Mouse (Mus musculus) MEL (cell line): ENCODE data around the gene Tlk2. TPM values are rescaled to one million over a fixed set of nuclear protein-coding genes. Genes with fewer than 3 reads are reported as not detected.

ENCODE experiments used
- DNase-seq: peaks from one replicate; pipeline ENCODE4 v3.0.0; 2011; ENCODE audit warnings: low read depth, low spot score
- H3K27ac ChIP-seq: 2 replicates; pipeline ENCODE4 v1.5.1; 2012; ENCODE audit warnings: low read depth, mild to moderate bottlenecking, control low read depth, low read length, moderate library complexity; ENCODE audit not compliant: control insufficient read depth
- H3K27me3 ChIP-seq, 2 experiments: fragments of 150-350 bp in 1 of 2; sonication (generic) in 1 of 2; 2 replicates each; pipeline ENCODE4 v1.6.1; 2012; ENCODE audit warnings: low read length in 2 of 2, mild to moderate bottlenecking in 2 of 2, improper control_type of control experiment in 1 of 2, moderate library complexity in 1 of 2; ENCODE audit not compliant: insufficient read depth in 2 of 2, control insufficient read depth in 1 of 2
- H3K36me3 ChIP-seq, 2 experiments: 2 replicates each; pipeline ENCODE4 v1.6.1; 2012 to 2014; ENCODE audit warnings: low read length in 2 of 2, improper control_type of control experiment in 1 of 2, inconsistent platforms in 1 of 2, mild to moderate bottlenecking in 1 of 2; ENCODE audit not compliant: insufficient read depth in 2 of 2, control insufficient read depth in 1 of 2
- H3K4me1 ChIP-seq, 2 experiments: fragments of 150-350 bp in 1 of 2; sonication (generic) in 1 of 2; 2 replicates each; pipeline ENCODE4 v1.6.1; 2012; ENCODE audit warnings: low read length in 2 of 2, improper control_type of control experiment in 1 of 2, mild to moderate bottlenecking in 1 of 2; ENCODE audit not compliant: insufficient read depth in 2 of 2, control insufficient read depth in 1 of 2
- H3K4me3 ChIP-seq, 2 experiments: fragments of 150-350 bp in 1 of 2; sonication (generic) in 1 of 2; 2 replicates each; pipeline ENCODE4 v1.5.1; 2012; ENCODE audit warnings: low read depth in 2 of 2, low read length in 2 of 2, mild to moderate bottlenecking in 2 of 2, moderate library complexity in 2 of 2, control low read depth in 1 of 2, improper control_type of control experiment in 1 of 2; ENCODE audit not compliant: control insufficient read depth in 1 of 2, insufficient read depth in 1 of 2
- H3K79me2 ChIP-seq: 2 replicates; pipeline ENCODE4 v1.6.1; 2012; ENCODE audit warnings: mild to moderate bottlenecking, low read length, moderate library complexity; ENCODE audit not compliant: control insufficient read depth, poor library complexity, insufficient read depth
- H3K9ac ChIP-seq: 2 replicates; pipeline ENCODE4 v1.6.1; 2012; ENCODE audit warnings: low read depth, mild to moderate bottlenecking, control low read depth, low read length, moderate library complexity; ENCODE audit not compliant: control insufficient read depth, poor library complexity, severe bottlenecking
- H3K9me3 ChIP-seq: fragments of 150-350 bp; sonication (generic); replicated peaks from 2 replicates; pipeline ENCODE4 v1.6.1; 2012; ENCODE audit warnings: mild to moderate bottlenecking, low read length, improper control_type of control experiment, moderate library complexity; ENCODE audit not compliant: insufficient read depth
- CTCF ChIP-seq, 3 experiments: IDR thresholded peaks in 2 of 3; conservative IDR thresholded peaks in 1 of 3; 2 replicates each; pipeline ENCODE4 v1.5.1; 2011 to 2012; ENCODE audit warnings: low read length in 3 of 3, low read depth in 2 of 3, mild to moderate bottlenecking in 2 of 3, improper control_type of control experiment in 1 of 3, inconsistent platforms in 1 of 3, mixed read lengths in 1 of 3, moderate library complexity in 1 of 3; ENCODE audit not compliant: control insufficient read depth in 1 of 3, insufficient read depth in 1 of 3, poor library complexity in 1 of 3, severe bottlenecking in 1 of 3
- EP300 ChIP-seq, 2 experiments: IDR thresholded peaks; 2 replicates each; pipeline ENCODE4 v1.6.1; 2011; ENCODE audit warnings: improper control_type of control experiment in 2 of 2, low read length in 2 of 2, low read depth in 1 of 2, mild to moderate bottlenecking in 1 of 2
- GABPA ChIP-seq: IDR thresholded peaks from 2 replicates; pipeline ENCODE4 v1.6.1; 2012; ENCODE audit warnings: low read depth, mild to moderate bottlenecking, inconsistent platforms, low read length, improper control_type of control experiment, moderate library complexity
- MEF2A ChIP-seq: IDR thresholded peaks from 2 replicates; pipeline ENCODE4 v1.6.1; 2014; ENCODE audit warnings: low read depth, mild to moderate bottlenecking, inconsistent platforms, low read length, improper control_type of control experiment; ENCODE audit not compliant: poor library complexity, insufficient replicate concordance, severe bottlenecking; ENCODE audit errors: extremely low read depth
- POLR2A ChIP-seq, 2 experiments: IDR thresholded peaks; 2 replicates each; pipeline ENCODE4 v1.6.1; 2011 to 2012; ENCODE audit warnings: low read length in 2 of 2, mild to moderate bottlenecking in 2 of 2, control low read depth in 1 of 2, improper control_type of control experiment in 1 of 2, low read depth in 1 of 2, moderate library complexity in 1 of 2; ENCODE audit not compliant: control insufficient read depth in 1 of 2, insufficient read depth in 1 of 2, poor library complexity in 1 of 2
- POLR2AphosphoS2 ChIP-seq: IDR thresholded peaks from 2 replicates; pipeline ENCODE4 v1.6.1; 2011; ENCODE audit warnings: low read length, improper control_type of control experiment
- UBTF ChIP-seq: IDR thresholded peaks from 2 replicates; pipeline ENCODE4 v1.6.1; 2012; ENCODE audit warnings: low read depth, mild to moderate bottlenecking, inconsistent platforms, low read length, improper control_type of control experiment, moderate library complexity, borderline replicate concordance; ENCODE audit not compliant: insufficient read depth
- USF2 ChIP-seq, 2 experiments: IDR thresholded peaks; 2 replicates each; pipeline ENCODE4 v1.6.1; 2011 to 2012; ENCODE audit warnings: improper control_type of control experiment in 2 of 2, low read length in 2 of 2, borderline replicate concordance in 1 of 2, inconsistent platforms in 1 of 2, low read depth in 1 of 2, mild to moderate bottlenecking in 1 of 2; ENCODE audit not compliant: insufficient read depth in 1 of 2
- polyA plus RNA-seq, 2 experiments: library from polyadenylated mRNA; stranded (reverse) in 1 of 2; unstranded in 1 of 2; fragments of >175 nt in 1 of 2; fragments of >200 nt in 1 of 2; gene quantifications; 2 replicates each; pipeline versions ENCODE4 v1.2.1 to v1.2.4; 2012; ENCODE audit warnings: low replicate concordance in 2 of 2, low read depth in 1 of 2; ENCODE audit not compliant: insufficient read length in 2 of 2, insufficient read depth in 1 of 2, missing spikeins in 1 of 2
- total RNA-seq: library from RNA; depleted of rRNA; stranded (reverse); fragments of 300-350 nt; gene quantifications from 2 replicates; pipeline ENCODE4 v1.2.3, GENCODE M21; 2012

Tlk2 gene
- total and polyA plus RNA-seq, 3 experiments, result 46.5 to 60.9 TPM; not detected in 1

- H3K79me2 ChIP-seq, result no peaks in the 10 kb centered on the region
- no peak overlapping the region for H3K9ac ChIP-seq
- H3K9me3 ChIP-seq, result no peaks in the 10 kb centered on the region
- no peak overlapping the region for H3K4me3 ChIP-seq
- no peak overlapping the region for H3K27ac ChIP-seq
- TF ChIP-seq POLR2A (IDR thresholded peaks at IDR 0.05; ENCODE audit: control insufficient read depth in 1 of 2, insufficient read depth in 1 of 2, low read depth in 1 of 2, low read length in 2 of 2, poor library complexity in 1 of 2) (no peak), GABPA (no peak), EP300 (IDR thresholded peaks at IDR 0.05; ENCODE audit: low read depth in 1 of 2, low read length in 2 of 2) (no peak), MEF2A (no peak), UBTF (no peak), USF2 (IDR thresholded peaks at IDR 0.05; ENCODE audit: borderline replicate concordance in 1 of 2, insufficient read depth in 1 of 2, low read depth in 1 of 2, low read length in 2 of 2) (no peak)
- no peaks in the 10 kb centered on the region for H3K4me1 ChIP-seq
- no peaks in the 10 kb centered on the region for H3K27me3 ChIP-seq
- peaks cover 0 to 6% of the 10 kb centered on the region in 2 experiments; a peak in 2 of 4 replicates for H3K36me3 ChIP-seq
- DNase-seq, result no peak
Observed at GRCm38 (mm10) chr11:105143564-105143963, 35.0 kb upstream of the Tlk2 start.

- Histone ChIP-seq H3K79me2 (no peaks in the 10 kb centered on the region), H3K36me3 (peaks cover under 1 to 4% of the 10 kb centered on the region in 2 experiments; a peak in 3 of 4 replicates), H3K9me3 (no peaks in the 10 kb centered on the region), H3K4me3 (no peak overlapping the region), H3K9ac (no peak overlapping the region), H3K4me1 (peaks cover 0 to 1% of the 10 kb centered on the region in 2 experiments; a peak in 1 of 4 replicates), H3K27me3 (no peaks in the 10 kb centered on the region), H3K27ac (no peak overlapping the region)
- no peak for TF ChIP-seq POLR2AphosphoS2
- DNase-seq, result no peak
Observed at GRCm38 (mm10) chr11:105144084-105144483, 34.5 kb upstream of the Tlk2 start.

GRCm38 (mm10) chr11:105144508-105145210 is 33.9 kb upstream of the Tlk2 start:
- H3K4me3 ChIP-seq, result no peak overlapping the region
- H3K9me3 ChIP-seq, result no peaks in the 10 kb centered on the region
- no peaks in the 10 kb centered on the region for H3K27me3 ChIP-seq
- H3K79me2 ChIP-seq, result no peaks in the 10 kb centered on the region
- TF ChIP-seq GABPA (no peak), CTCF (IDR thresholded peaks at IDR 0.05 in 2 of 3, conservative IDR thresholded peaks at IDR 0.05 in 1 of 3; ENCODE audit: control insufficient read depth in 1 of 3, insufficient read depth in 1 of 3, low read depth in 2 of 3, low read length in 3 of 3, poor library complexity in 1 of 3, severe bottlenecking in 1 of 3) (0 out of 6 replicates have a peak, but pooled peaks of 1 of the 3 experiments have one; percentile 1)
- H3K36me3 ChIP-seq, result peaks cover under 1 to 2% of the 10 kb centered on the region in 2 experiments; a peak in 2 of 4 replicates
- no peak for DNase-seq
- no peak overlapping the region for H3K27ac ChIP-seq
- H3K9ac ChIP-seq, result no peak overlapping the region
- H3K4me1 ChIP-seq, result peaks cover 0 to 5% of the 10 kb centered on the region in 2 experiments; a peak in 1 of 4 replicates
